Comparison of ENCODE assay signal across 8 mouse cellular contexts in the genomic region with DNA sequence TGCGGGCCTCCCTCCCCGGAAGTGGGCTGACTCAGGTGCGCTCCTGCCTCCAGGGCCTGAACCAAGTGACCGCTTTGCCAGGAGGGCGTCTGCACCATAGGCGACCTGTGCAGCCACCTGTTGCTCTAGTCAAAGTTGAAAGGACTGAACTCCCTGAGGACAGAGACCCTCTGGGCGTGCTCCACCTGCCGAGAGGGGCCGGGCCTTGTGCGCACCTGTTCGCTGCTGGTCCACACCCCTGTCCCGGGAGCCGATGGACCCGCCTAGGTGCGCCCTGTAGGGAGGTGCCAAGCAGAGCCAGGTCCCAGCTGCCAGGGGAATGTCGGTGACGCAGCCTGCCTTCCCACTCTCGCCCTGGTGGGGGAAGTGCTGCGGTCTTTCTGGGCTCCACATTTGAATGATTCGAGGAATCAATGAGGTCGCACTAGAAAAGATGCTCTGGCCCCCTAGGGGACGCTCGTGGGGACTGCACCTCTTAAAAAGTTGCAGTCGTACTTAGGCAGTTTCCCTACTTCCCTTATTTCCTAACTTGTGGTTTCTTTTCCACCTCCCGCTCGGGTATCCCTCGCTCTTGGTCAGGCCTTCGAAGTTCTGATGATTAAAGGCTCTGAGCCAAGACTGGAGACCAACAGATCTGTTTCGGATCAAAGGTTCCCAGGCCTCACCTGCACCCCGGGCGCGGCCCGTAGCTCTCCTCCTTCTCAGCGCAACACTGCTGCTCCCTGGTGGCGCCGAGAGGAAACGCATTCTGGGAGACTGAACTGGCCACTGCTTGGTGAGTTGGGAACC. TPM values are rescaled to one million over a fixed set of nuclear protein-coding genes. Genes with fewer than 3 reads are reported as not detected.
DNase-seq lines count a peak whose midpoint lies in the region; ATAC-seq and TF ChIP-seq lines count a peak whose summit lies in the region.

Fam187b (plus strand) TSS at position 290 of the 789 bp plus-strand sequence.

- H3K27me3 ChIP-seq in forebrain, embryonic 12.5 days: peaks cover 22% of the 10 kb centered on the region
- H3K27me3 ChIP-seq in heart, postnatal 0 days (ENCODE audit: control insufficient read depth, insufficient read depth, low read length): peaks cover 15% of the 10 kb centered on the region
- peaks cover 21% of the 10 kb centered on the region for H3K27me3 ChIP-seq in lung, embryonic 15.5 days

- peak within 1 kb of the TSS; percentile 61 for H3K9ac ChIP-seq in forebrain, embryonic 12.5 days
- no peak within 1 kb of the TSS for H3K9ac ChIP-seq in heart, postnatal 0 days (replicated peaks; ENCODE audit: low read depth, low read length)
- H3K9ac ChIP-seq in lung, embryonic 15.5 days: peak within 1 kb of the TSS; percentile 55

- no peaks in the 10 kb centered on the region; the same call in 1 of the 2 replicates for H3K36me3 ChIP-seq in forebrain, embryonic 12.5 days (replicated peaks)
- H3K36me3 ChIP-seq in heart, postnatal 0 days (replicated peaks; ENCODE audit: control insufficient read depth, insufficient read depth, low read length): no peaks in the 10 kb centered on the region
- H3K36me3 ChIP-seq in lung, embryonic 15.5 days: 0 out of 2 replicates have a peak, but pooled peaks cover 4% of the 10 kb centered on the region

- no peak for TF ChIP-seq POLR2A in olfactory bulb, adult 2 months (IDR thresholded peaks at IDR 0.05; ENCODE audit: insufficient read depth, low read depth, low read length)

- peak; percentile 82 for TF ChIP-seq CTCF in heart, postnatal 0 days (IDR thresholded peaks at IDR 0.05; ENCODE audit: low read depth)
- peak; percentile 62 for TF ChIP-seq CTCF in olfactory bulb, adult 2 months (IDR thresholded peaks at IDR 0.05; ENCODE audit: insufficient read depth, low read depth, low read length)

- peak; percentile 87 for ATAC-seq in forebrain, embryonic 12.5 days (ENCODE audit: low FRiP score)
- ATAC-seq in heart, postnatal 0 days (ENCODE audit: insufficient read depth, low read depth): peak; percentile 82
- ATAC-seq in lung, embryonic 15.5 days (ENCODE audit: borderline replicate concordance, extremely low read depth, low FRiP score, low TSS enrichment): peak; percentile 92

- peak within 1 kb of the TSS; percentile 78 for H3K4me2 ChIP-seq in forebrain, embryonic 12.5 days
- peak within 1 kb of the TSS; percentile 54 for H3K4me2 ChIP-seq in heart, postnatal 0 days (ENCODE audit: low read depth, low read length)
- H3K4me2 ChIP-seq in lung, embryonic 15.5 days: peak within 1 kb of the TSS; percentile 61

- H3K9me3 ChIP-seq in forebrain, embryonic 12.5 days: no peaks in the 10 kb centered on the region
- H3K9me3 ChIP-seq in heart, postnatal 0 days (replicated peaks; ENCODE audit: control insufficient read depth, low read length): no peaks in the 10 kb centered on the region
- no peaks in the 10 kb centered on the region for H3K9me3 ChIP-seq in lung, embryonic 15.5 days

- peak within 1 kb of the TSS; percentile 45 for H3K4me3 ChIP-seq in forebrain, embryonic 12.5 days (replicated peaks)
- H3K4me3 ChIP-seq in heart, postnatal 0 days (ENCODE audit: low read depth, low read length): peak within 1 kb of the TSS; percentile 46
- peak within 1 kb of the TSS; percentile 56 for H3K4me3 ChIP-seq in lung, embryonic 15.5 days
- H3K4me3 ChIP-seq in olfactory bulb, adult 2 months (ENCODE audit: insufficient read depth, low read depth, low read length): peak within 1 kb of the TSS; percentile 30

- under 1% methylated on average over 37 of the region's 37 CpGs for WGBS in forebrain, embryonic 12.5 days
- WGBS in heart, postnatal 0 days: under 1% methylated on average over 37 of the region's 37 CpGs
- under 1% methylated on average over 37 of the region's 37 CpGs for WGBS in lung, embryonic 15.5 days
- WGBS in olfactory bulb, adult 2 months: under 1% methylated on average over 37 of the region's 37 CpGs

- peak; percentile 93 for DNase-seq in ES-CJ7 (ENCODE audit: low read depth, low spot score)
- peak; percentile 79 for DNase-seq in c-Kit-positive CD71-positive TER-119-positive erythroid progenitor cells, embryonic 14.5 days (ENCODE audit: low spot score)
- DNase-seq in heart, postnatal 0 days (ENCODE audit: low spot score): peak; percentile 79
- DNase-seq in kidney, postnatal 36 days: peak; percentile 91 to 95
- peak; percentile 90 for DNase-seq in thymus, postnatal 0 days (ENCODE audit: low spot score)

- no peak for TF ChIP-seq EP300 in heart, postnatal 0 days (IDR thresholded peaks at IDR 0.05; ENCODE audit: low read depth)

- H3K27ac ChIP-seq in forebrain, embryonic 12.5 days: no peak within 1 kb of the TSS
- no peak within 1 kb of the TSS for H3K27ac ChIP-seq in heart, postnatal 0 days (ENCODE audit: low read depth)
- peak within 1 kb of the TSS; percentile 96 for H3K27ac ChIP-seq in lung, embryonic 15.5 days
- H3K27ac ChIP-seq in olfactory bulb, adult 2 months (ENCODE audit: insufficient read depth, low read depth, low read length): no peak within 1 kb of the TSS

- H3K4me1 ChIP-seq in forebrain, embryonic 12.5 days: peaks cover 12% of the 10 kb centered on the region
- no peaks in the 10 kb centered on the region; the same call in 1 of the 2 replicates for H3K4me1 ChIP-seq in heart, postnatal 0 days (ENCODE audit: control insufficient read depth, insufficient read depth)
- H3K4me1 ChIP-seq in lung, embryonic 15.5 days: peaks cover 13% of the 10 kb centered on the region; the same call in 1 of the 2 replicates
- H3K4me1 ChIP-seq in olfactory bulb, adult 2 months (ENCODE audit: control insufficient read depth, insufficient read depth, low read length): peaks cover 4% of the 10 kb centered on the region

RNA-seq across cellular contexts. Expression of gene Fam187b, which starts in this region (rescaled TPM):
- 0.82 and 1.2 TPM in 2 replicates for polyA plus RNA-seq in forebrain, embryonic 12.5 days (2016; fragmentation: Nextera tagmentation; extraction: Ambion mirVana)
- total RNA-seq in heart, postnatal 0 days (2014; rRNA removed; ENCODE audit: low replicate concordance): 0.77 TPM in 1 of 2 replicates, not detected in the other
- 0.18 and 0.58 TPM in 2 replicates for polyA plus RNA-seq in heart, postnatal 0 days (2015; fragmentation: Nextera tagmentation; extraction: Ambion mirVana)
- polyA plus RNA-seq in lung, embryonic 15.5 days (2015; fragmentation: Nextera tagmentation; extraction: Ambion mirVana): 6.3 TPM in 2 replicates
- not detected in 2 replicates for polyA plus RNA-seq in olfactory bulb, adult 2 months (2012; ENCODE audit: insufficient read depth, insufficient read length, low replicate concordance, missing spikeins)
- polyA plus RNA-seq in thymus, postnatal 0 days (2015; fragmentation: Nextera tagmentation; extraction: Ambion mirVana): 1.3 and 1.6 TPM in 2 replicates

Comparison
In these comparisons a context has a peak if more than half of its experiments do, and no peak if none do; other contexts are left out.
1. Peak in DNase-seq, ATAC-seq, H3K4me3 ChIP-seq and H3K4me2 ChIP-seq in heart, postnatal 0 days; RNA of the gene not detected or under 1 TPM.